Mouse (Mus musculus): ENCODE results near the gene Qrfp. TPM values are rescaled to one million over a fixed set of nuclear protein-coding genes. Genes with fewer than 3 reads are reported as not detected.

Gene Qrfp
- polyA plus RNA-seq, 1 experiment from 2014 or later, result not detected

DNA sequence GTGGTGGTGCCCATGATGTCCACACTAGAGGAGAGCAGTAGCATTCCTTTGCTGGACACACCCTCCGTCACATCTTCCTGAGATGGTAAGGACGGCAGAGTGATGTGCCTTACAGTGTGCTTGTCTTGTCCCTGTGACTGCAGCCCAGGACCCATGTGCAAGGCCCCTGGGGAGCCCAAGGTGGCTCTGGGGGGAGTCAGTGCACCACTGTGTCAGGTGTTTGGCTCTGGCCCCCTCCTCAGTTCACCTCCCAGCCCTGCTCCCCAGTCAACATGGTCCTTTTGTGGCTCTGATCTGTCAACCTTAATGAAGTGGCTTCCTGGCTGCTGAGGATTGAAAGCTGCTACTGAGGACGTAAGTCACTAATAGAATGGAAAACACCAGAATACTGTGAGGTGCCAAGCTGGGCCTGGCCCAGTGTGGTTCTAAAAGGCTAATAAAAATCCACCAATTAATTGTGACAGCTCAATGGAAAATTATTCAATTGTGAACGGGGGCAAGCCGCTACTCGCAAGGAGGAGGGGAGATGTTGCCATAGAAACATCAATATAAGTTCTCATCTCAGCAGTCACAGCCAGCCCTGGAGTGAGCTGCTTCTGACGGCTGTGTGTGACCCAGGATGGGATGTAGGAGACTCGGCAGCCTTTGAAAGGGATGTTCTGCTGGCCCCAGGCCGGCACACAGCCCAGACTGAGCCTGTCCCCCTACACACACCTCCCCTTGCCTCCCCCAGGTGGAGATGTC lies 3.6 kb downstream of the Qrfp start:
- Histone ChIP-seq H3K27ac (ENCODE audit: low read length) (no peak overlapping the region), H3K4me3 (replicated peaks; ENCODE audit: low read length) (no peak overlapping the region), H3K36me3 (ENCODE audit: control insufficient read depth, insufficient read depth, low read length) (peaks cover 20% of the 10 kb centered on the region), H3K27me3 (ENCODE audit: control insufficient read depth, insufficient read depth, low read length) (no peaks in the 10 kb centered on the region), H3K4me2 (ENCODE audit: low read depth, low read length) (no peak overlapping the region), H3K9me3 (replicated peaks; ENCODE audit: control insufficient read depth, low read length) (no peaks in the 10 kb centered on the region), H3K9ac (ENCODE audit: low read length) (no peak overlapping the region), H3K4me1 (ENCODE audit: control insufficient read depth, insufficient read depth, low read length) (peaks cover 9% of the 10 kb centered on the region; the same call in 1 of the 2 replicates)
- 42% methylated on average over 9 of the region's 9 CpGs for WGBS
- ATAC-seq (ENCODE audit: insufficient read depth, low FRiP score), result no peak

DNA sequence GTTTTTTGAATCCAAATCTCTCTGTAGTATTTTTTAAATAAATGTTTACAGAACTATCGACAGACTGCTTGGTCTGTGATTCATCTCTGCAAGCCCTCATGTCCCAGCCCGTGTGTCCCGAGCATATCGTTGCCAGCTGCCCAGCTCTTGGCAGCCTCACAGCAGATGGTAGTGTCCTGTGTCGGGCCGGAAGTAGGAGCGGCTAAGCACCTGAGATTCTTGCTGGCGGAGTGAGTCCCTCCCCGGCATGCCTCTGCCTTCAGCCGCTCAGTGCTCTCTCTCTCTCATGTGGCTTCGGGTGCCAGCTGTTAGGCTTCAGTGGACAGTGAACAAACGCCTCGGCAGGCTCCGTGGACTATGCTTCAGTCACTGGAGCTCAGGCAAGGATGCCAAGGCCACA lies 6.9 kb downstream of the Qrfp start:
- Histone ChIP-seq H3K9ac (ENCODE audit: low read length) (no peak overlapping the region), H3K36me3 (ENCODE audit: control insufficient read depth, insufficient read depth, low read length) (peaks cover 46% of the 10 kb centered on the region), H3K4me3 (replicated peaks; ENCODE audit: low read length) (no peak overlapping the region), H3K27me3 (ENCODE audit: control insufficient read depth, insufficient read depth, low read length) (no peaks in the 10 kb centered on the region), H3K9me3 (replicated peaks; ENCODE audit: control insufficient read depth, low read length) (no peaks in the 10 kb centered on the region), H3K4me1 (ENCODE audit: control insufficient read depth, insufficient read depth, low read length) (no peaks in the 10 kb centered on the region), H3K4me2 (ENCODE audit: low read depth, low read length) (no peak overlapping the region), H3K27ac (ENCODE audit: low read length) (no peak overlapping the region)
- 47% methylated on average over 14 of the region's 14 CpGs for WGBS
- ATAC-seq (ENCODE audit: insufficient read depth, low FRiP score), result no peak

- Histone ChIP-seq H3K4me2 (ENCODE audit: low read depth, low read length) (no peak overlapping the region), H3K27me3 (ENCODE audit: control insufficient read depth, insufficient read depth, low read length) (no peaks in the 10 kb centered on the region), H3K9ac (ENCODE audit: low read length) (no peak overlapping the region), H3K36me3 (ENCODE audit: control insufficient read depth, insufficient read depth, low read length) (peaks cover 52% of the 10 kb centered on the region), H3K9me3 (replicated peaks; ENCODE audit: control insufficient read depth, low read length) (no peaks in the 10 kb centered on the region), H3K4me3 (replicated peaks; ENCODE audit: low read length) (no peak overlapping the region), H3K27ac (ENCODE audit: low read length) (no peak overlapping the region), H3K4me1 (ENCODE audit: control insufficient read depth, insufficient read depth, low read length) (no peaks in the 10 kb centered on the region)
- whole genome bisulfite sequencing, result 85% methylated on average over 8 of the region's 8 CpGs
- ATAC-seq (ENCODE audit: insufficient read depth, low FRiP score), result no peak
Observed at GRCm38 (mm10) chr2:31802811-31803210, 7.6 kb downstream of the Qrfp start.

GRCm38 (mm10) chr2:31801416-31801815 lies 9.0 kb downstream of the Qrfp start:
- Histone ChIP-seq H3K9me3 (replicated peaks; ENCODE audit: control insufficient read depth, low read length) (no peaks in the 10 kb centered on the region), H3K9ac (ENCODE audit: low read length) (no peak overlapping the region), H3K36me3 (ENCODE audit: control insufficient read depth, insufficient read depth, low read length) (peaks cover 60% of the 10 kb centered on the region), H3K27me3 (ENCODE audit: control insufficient read depth, insufficient read depth, low read length) (no peaks in the 10 kb centered on the region), H3K27ac (ENCODE audit: low read length) (no peak overlapping the region), H3K4me3 (replicated peaks; ENCODE audit: low read length) (no peak overlapping the region), H3K4me1 (ENCODE audit: control insufficient read depth, insufficient read depth, low read length) (no peaks in the 10 kb centered on the region), H3K4me2 (ENCODE audit: low read depth, low read length) (no peak overlapping the region)
- 88% methylated on average over 9 of the region's 9 CpGs for WGBS
- ATAC-seq (ENCODE audit: insufficient read depth, low FRiP score), result no peak

- 88% methylated on average over 3 of the region's 3 CpGs for WGBS
- Histone ChIP-seq H3K4me1 (ENCODE audit: control insufficient read depth, insufficient read depth, low read length) (no peaks in the 10 kb centered on the region), H3K4me2 (ENCODE audit: low read depth, low read length) (no peak overlapping the region), H3K27ac (ENCODE audit: low read length) (no peak overlapping the region), H3K27me3 (ENCODE audit: control insufficient read depth, insufficient read depth, low read length) (no peaks in the 10 kb centered on the region), H3K4me3 (replicated peaks; ENCODE audit: low read length) (no peak overlapping the region), H3K9me3 (replicated peaks; ENCODE audit: control insufficient read depth, low read length) (no peaks in the 10 kb centered on the region), H3K36me3 (ENCODE audit: control insufficient read depth, insufficient read depth, low read length) (peaks cover 41% of the 10 kb centered on the region), H3K9ac (ENCODE audit: low read length) (no peak overlapping the region)
- ATAC-seq (ENCODE audit: insufficient read depth, low FRiP score), result no peak
Observed at GRCm38 (mm10) chr2:31796943-31797342, 13.4 kb downstream of the Qrfp start.

- H3K36me3 ChIP-seq (ENCODE audit: control insufficient read depth, insufficient read depth, low read length), result peaks cover 14% of the 10 kb centered on the region
- H3K27ac ChIP-seq (ENCODE audit: low read length), result no peak overlapping the region
- ATAC-seq (ENCODE audit: insufficient read depth, low FRiP score), result no peak
- WGBS, result 76% methylated on average over 6 of the region's 6 CpGs
- no peak overlapping the region for H3K9ac ChIP-seq (ENCODE audit: low read length)
- no peaks in the 10 kb centered on the region for H3K9me3 ChIP-seq (replicated peaks; ENCODE audit: control insufficient read depth, low read length)
- H3K4me3 ChIP-seq (replicated peaks; ENCODE audit: low read length), result no peak overlapping the region
- H3K4me1 ChIP-seq (ENCODE audit: control insufficient read depth, insufficient read depth, low read length), result no peaks in the 10 kb centered on the region
- no peaks in the 10 kb centered on the region for H3K27me3 ChIP-seq (ENCODE audit: control insufficient read depth, insufficient read depth, low read length)
- H3K4me2 ChIP-seq (ENCODE audit: low read depth, low read length), result no peak overlapping the region
Observed at GRCm38 (mm10) chr2:31792611-31793010, 17.8 kb downstream of the Qrfp start.

DNA sequence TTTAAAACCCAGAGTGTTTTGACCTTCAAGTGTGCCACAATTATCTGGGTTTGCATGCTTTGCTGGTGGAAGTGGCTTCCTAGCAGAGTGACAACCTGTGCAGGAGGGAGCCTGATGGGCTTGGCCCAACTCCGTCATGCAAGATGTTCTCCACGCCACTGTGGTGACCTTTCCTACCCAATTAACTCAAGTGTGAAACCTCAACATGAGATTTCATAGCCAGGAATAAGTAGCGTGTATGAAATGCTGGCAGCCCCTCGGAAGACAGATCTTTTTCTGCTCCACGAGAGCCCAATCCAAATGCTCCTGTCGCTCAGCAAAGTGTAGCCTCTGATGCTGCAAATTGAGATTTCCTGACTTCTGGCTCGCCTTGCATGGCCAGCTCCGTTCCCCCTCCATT lies 19.1 kb downstream of the Qrfp start:
- H3K9me3 ChIP-seq (replicated peaks; ENCODE audit: control insufficient read depth, low read length), result no peaks in the 10 kb centered on the region
- WGBS, result 93% methylated on average over 8 of the region's 8 CpGs
- H3K4me3 ChIP-seq (replicated peaks; ENCODE audit: low read length), result no peak overlapping the region
- no peak overlapping the region for H3K27ac ChIP-seq (ENCODE audit: low read length)
- H3K4me1 ChIP-seq (ENCODE audit: control insufficient read depth, insufficient read depth, low read length), result no peaks in the 10 kb centered on the region
- no peak overlapping the region for H3K4me2 ChIP-seq (ENCODE audit: low read depth, low read length)
- no peak overlapping the region for H3K9ac ChIP-seq (ENCODE audit: low read length)
- no peak for ATAC-seq (ENCODE audit: insufficient read depth, low FRiP score)
- H3K36me3 ChIP-seq (ENCODE audit: control insufficient read depth, insufficient read depth, low read length), result peaks cover 12% of the 10 kb centered on the region; the same call in 1 of the 2 replicates
- H3K27me3 ChIP-seq (ENCODE audit: control insufficient read depth, insufficient read depth, low read length), result no peaks in the 10 kb centered on the region

DNA sequence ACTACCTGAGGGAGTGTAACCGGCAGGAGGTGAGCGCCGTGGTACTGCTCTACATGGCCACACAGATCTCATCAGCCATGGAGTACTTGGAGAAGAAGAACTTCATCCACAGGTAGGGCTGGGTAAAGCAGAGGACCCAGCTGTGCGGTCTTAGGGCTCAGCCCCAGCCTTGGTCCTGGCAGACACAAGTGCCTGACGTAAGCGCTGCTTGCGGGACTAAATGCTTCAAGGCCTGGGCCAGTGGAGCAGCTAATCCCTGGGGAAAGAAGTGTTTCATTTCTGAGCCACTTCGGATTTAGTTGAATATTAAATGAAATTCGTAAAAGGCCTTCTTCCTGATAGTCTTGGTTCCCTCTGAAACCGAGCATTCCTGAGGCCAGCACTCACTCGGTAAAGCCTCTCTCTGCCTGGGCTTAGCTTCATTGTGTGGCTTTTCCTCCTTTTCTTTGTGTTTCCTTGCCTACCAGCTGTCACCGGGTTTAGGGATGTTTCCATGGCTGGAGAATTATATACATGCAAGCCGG lies 19.6 kb downstream of the Qrfp start:
- WGBS, result 84% methylated on average over 13 of the region's 13 CpGs
- H3K4me2 ChIP-seq (ENCODE audit: low read depth, low read length), result no peak overlapping the region
- no peaks in the 10 kb centered on the region for H3K27me3 ChIP-seq (ENCODE audit: control insufficient read depth, insufficient read depth, low read length)
- no peak overlapping the region for H3K9ac ChIP-seq (ENCODE audit: low read length)
- H3K27ac ChIP-seq (ENCODE audit: low read length), result no peak overlapping the region
- no peaks in the 10 kb centered on the region for H3K9me3 ChIP-seq (replicated peaks; ENCODE audit: control insufficient read depth, low read length)
- H3K4me1 ChIP-seq (ENCODE audit: control insufficient read depth, insufficient read depth, low read length), result no peaks in the 10 kb centered on the region
- no peak for ATAC-seq (ENCODE audit: insufficient read depth, low FRiP score)
- no peak overlapping the region for H3K4me3 ChIP-seq (replicated peaks; ENCODE audit: low read length)
- peaks cover 13% of the 10 kb centered on the region; the same call in 1 of the 2 replicates for H3K36me3 ChIP-seq (ENCODE audit: control insufficient read depth, insufficient read depth, low read length)

- Histone ChIP-seq H3K4me3 (replicated peaks; ENCODE audit: low read length) (no peak overlapping the region), H3K9ac (ENCODE audit: low read length) (no peak overlapping the region), H3K36me3 (ENCODE audit: control insufficient read depth, insufficient read depth, low read length) (peaks cover 21% of the 10 kb centered on the region), H3K27ac (ENCODE audit: low read length) (no peak overlapping the region), H3K4me2 (ENCODE audit: low read depth, low read length) (no peak overlapping the region), H3K4me1 (ENCODE audit: control insufficient read depth, insufficient read depth, low read length) (no peaks in the 10 kb centered on the region), H3K9me3 (replicated peaks; ENCODE audit: control insufficient read depth, low read length) (no peaks in the 10 kb centered on the region), H3K27me3 (ENCODE audit: control insufficient read depth, insufficient read depth, low read length) (no peaks in the 10 kb centered on the region)
- WGBS, result 95% methylated on average over 2 of the region's 2 CpGs
- no peak for ATAC-seq (ENCODE audit: insufficient read depth, low FRiP score)
Observed at GRCm38 (mm10) chr2:31789215-31789614, 21.2 kb downstream of the Qrfp start.
